Mouse (Mus musculus): ENCODE data around the gene Spo11. TPM values are rescaled to one million over a fixed set of nuclear protein-coding genes. Genes with fewer than 3 reads are reported as not detected.
A peak's percentile ranks its signal among the peaks of the same experiment; 100 is the strongest.

The Spo11 gene
- total and polyA plus RNA-seq, 3 experiments = not detected

- TF ChIP-seq POLR2AphosphoS5 (IDR thresholded peaks at IDR 0.05; ENCODE audit: insufficient replicate concordance, low read depth, low read length) = peak; percentile 74; the same call in 1 of the 2 replicates
- TF ChIP-seq CTCF (IDR thresholded peaks at IDR 0.05; ENCODE audit: low read depth, low read length) = no peak
- DNase-seq (ENCODE audit: low spot score) (peak; percentile 76), ATAC-seq (ENCODE audit: extremely low read depth, insufficient number of reproducible peaks, low FRiP score, poor library complexity, severe bottlenecking) (peak; percentile 37)
- H3K4me3 ChIP-seq (ENCODE audit: low read depth, low read length) = peak overlapping the region; percentile 94
- H3K36me3 ChIP-seq (replicated peaks) = peaks cover 51% of the 10 kb centered on the region
- H3K4me1 ChIP-seq (ENCODE audit: insufficient read depth, low read depth, low read length) = peaks cover 77% of the 10 kb centered on the region
- H3K27me3 ChIP-seq (ENCODE audit: insufficient read depth, low read length) = no peaks in the 10 kb centered on the region
- H3K9me3 ChIP-seq (replicated peaks) = no peaks in the 10 kb centered on the region
These were observed 44.1 kb downstream of the Spo11 start for GRCm38 (mm10) chr2:173021633-173022055.

GRCm38 (mm10) chr2:173022056-173022681 lies 44.7 kb downstream of the Spo11 start:
- H3K4me3 ChIP-seq (ENCODE audit: low read depth, low read length) = peak overlapping the region; percentile 94
- H3K4me1 ChIP-seq (ENCODE audit: insufficient read depth, low read depth, low read length) = peaks cover 79% of the 10 kb centered on the region
- DNase-seq (ENCODE audit: low spot score) (peak; percentile 62), ATAC-seq (ENCODE audit: extremely low read depth, insufficient number of reproducible peaks, low FRiP score, poor library complexity, severe bottlenecking) (no peak)
- no peaks in the 10 kb centered on the region for H3K27me3 ChIP-seq (ENCODE audit: insufficient read depth, low read length)
- no peaks in the 10 kb centered on the region for H3K9me3 ChIP-seq (replicated peaks)
- TF ChIP-seq GATA1 (IDR thresholded peaks at IDR 0.05; ENCODE audit: borderline replicate concordance, low read length) (no peak), TAL1 (conservative IDR thresholded peaks at IDR 0.05; ENCODE audit: low read depth, low read length) (no peak), GATA2 (IDR thresholded peaks at IDR 0.05; ENCODE audit: borderline replicate concordance, low read depth, low read length) (no peak), CTCF (IDR thresholded peaks at IDR 0.05; ENCODE audit: low read depth, low read length) (no peak), POLR2AphosphoS5 (IDR thresholded peaks at IDR 0.05; ENCODE audit: insufficient replicate concordance, low read depth, low read length) (no peak)
- peaks cover 51% of the 10 kb centered on the region for H3K36me3 ChIP-seq (replicated peaks)

GRCm38 (mm10) chr2:173022813-173023212 lies 45.3 kb downstream of the Spo11 start:
- no peak for ATAC-seq (ENCODE audit: extremely low read depth, insufficient number of reproducible peaks, low FRiP score, poor library complexity, severe bottlenecking)
- Histone ChIP-seq H3K27me3 (ENCODE audit: insufficient read depth, low read length) (no peaks in the 10 kb centered on the region), H3K4me3 (ENCODE audit: low read depth, low read length) (peak overlapping the region; percentile 94), H3K36me3 (replicated peaks) (peaks cover 55% of the 10 kb centered on the region), H3K4me1 (ENCODE audit: insufficient read depth, low read depth, low read length) (peaks cover 79% of the 10 kb centered on the region), H3K9me3 (replicated peaks) (no peaks in the 10 kb centered on the region)
- no peak for DNase-seq (ENCODE audit: low spot score)
- TF ChIP-seq GATA1 (IDR thresholded peaks at IDR 0.05; ENCODE audit: borderline replicate concordance, low read length) = no peak
- no peak for TF ChIP-seq POLR2AphosphoS5 (IDR thresholded peaks at IDR 0.05; ENCODE audit: insufficient replicate concordance, low read depth, low read length)
- TF ChIP-seq GATA2 (IDR thresholded peaks at IDR 0.05; ENCODE audit: borderline replicate concordance, low read depth, low read length) = no peak
- no peak for TF ChIP-seq CTCF (IDR thresholded peaks at IDR 0.05; ENCODE audit: low read depth, low read length)
- no peak for TF ChIP-seq TAL1 (conservative IDR thresholded peaks at IDR 0.05; ENCODE audit: low read depth, low read length)

- peaks cover 61% of the 10 kb centered on the region for H3K36me3 ChIP-seq (replicated peaks)
- ATAC-seq (ENCODE audit: extremely low read depth, insufficient number of reproducible peaks, low FRiP score, poor library complexity, severe bottlenecking) (no peak), DNase-seq (ENCODE audit: low spot score) (no peak)
- peaks cover 79% of the 10 kb centered on the region for H3K4me1 ChIP-seq (ENCODE audit: insufficient read depth, low read depth, low read length)
- H3K9me3 ChIP-seq (replicated peaks) = no peaks in the 10 kb centered on the region
- peak overlapping the region; percentile 94 for H3K4me3 ChIP-seq (ENCODE audit: low read depth, low read length)
- TF ChIP-seq TAL1 (conservative IDR thresholded peaks at IDR 0.05; ENCODE audit: low read depth, low read length) = no peak
- TF ChIP-seq POLR2AphosphoS5 (IDR thresholded peaks at IDR 0.05; ENCODE audit: insufficient replicate concordance, low read depth, low read length) = no peak
- TF ChIP-seq GATA2 (IDR thresholded peaks at IDR 0.05; ENCODE audit: borderline replicate concordance, low read depth, low read length) = no peak
- TF ChIP-seq CTCF (IDR thresholded peaks at IDR 0.05; ENCODE audit: low read depth, low read length) = no peak
- no peak for TF ChIP-seq GATA1 (IDR thresholded peaks at IDR 0.05; ENCODE audit: borderline replicate concordance, low read length)
- H3K27me3 ChIP-seq (ENCODE audit: insufficient read depth, low read length) = no peaks in the 10 kb centered on the region
These were observed 45.9 kb downstream of the Spo11 start for GRCm38 (mm10) chr2:173023371-173023851.

- Histone ChIP-seq H3K4me1 (ENCODE audit: insufficient read depth, low read depth, low read length) (peaks cover 79% of the 10 kb centered on the region), H3K36me3 (replicated peaks) (peaks cover 67% of the 10 kb centered on the region), H3K4me3 (ENCODE audit: low read depth, low read length) (peak overlapping the region; percentile 94), H3K9me3 (replicated peaks) (no peaks in the 10 kb centered on the region), H3K27me3 (ENCODE audit: insufficient read depth, low read length) (no peaks in the 10 kb centered on the region)
- ATAC-seq (ENCODE audit: extremely low read depth, insufficient number of reproducible peaks, low FRiP score, poor library complexity, severe bottlenecking) = no peak
- DNase-seq (ENCODE audit: low spot score) = no peak
- TF ChIP-seq GATA2 (IDR thresholded peaks at IDR 0.05; ENCODE audit: borderline replicate concordance, low read depth, low read length) (no peak), GATA1 (IDR thresholded peaks at IDR 0.05; ENCODE audit: borderline replicate concordance, low read length) (no peak), POLR2AphosphoS5 (IDR thresholded peaks at IDR 0.05; ENCODE audit: insufficient replicate concordance, low read depth, low read length) (no peak), CTCF (IDR thresholded peaks at IDR 0.05; ENCODE audit: low read depth, low read length) (no peak), TAL1 (conservative IDR thresholded peaks at IDR 0.05; ENCODE audit: low read depth, low read length) (no peak)
These were observed 46.5 kb downstream of the Spo11 start for GRCm38 (mm10) chr2:173023966-173024365.

- peaks cover 79% of the 10 kb centered on the region for H3K4me1 ChIP-seq (ENCODE audit: insufficient read depth, low read depth, low read length)
- peak overlapping the region; percentile 94 for H3K4me3 ChIP-seq (ENCODE audit: low read depth, low read length)
- H3K36me3 ChIP-seq (replicated peaks) = peaks cover 71% of the 10 kb centered on the region
- no peak for DNase-seq (ENCODE audit: low spot score)
- ATAC-seq (ENCODE audit: extremely low read depth, insufficient number of reproducible peaks, low FRiP score, poor library complexity, severe bottlenecking) = no peak
- TF ChIP-seq POLR2AphosphoS5 (IDR thresholded peaks at IDR 0.05; ENCODE audit: insufficient replicate concordance, low read depth, low read length) (no peak), TAL1 (conservative IDR thresholded peaks at IDR 0.05; ENCODE audit: low read depth, low read length) (no peak), CTCF (IDR thresholded peaks at IDR 0.05; ENCODE audit: low read depth, low read length) (no peak), GATA1 (IDR thresholded peaks at IDR 0.05; ENCODE audit: borderline replicate concordance, low read length) (no peak), GATA2 (IDR thresholded peaks at IDR 0.05; ENCODE audit: borderline replicate concordance, low read depth, low read length) (no peak)
- H3K9me3 ChIP-seq (replicated peaks) = no peaks in the 10 kb centered on the region
- no peaks in the 10 kb centered on the region for H3K27me3 ChIP-seq (ENCODE audit: insufficient read depth, low read length)
These were observed 46.9 kb downstream of the Spo11 start for GRCm38 (mm10) chr2:173024392-173024791.
